Mouse (Mus musculus) liver, embryonic 11.5 days (tissue): Measurements from ENCODE around the gene Ufsp1. TPM values are rescaled to one million over a fixed set of nuclear protein-coding genes. Genes with fewer than 3 reads are reported as not detected.

Experiments
- ATAC-seq: fragments of 200-750 bp; cut with Nextera tagmentation; replicated peaks from 2 replicates; pipeline ENCODE4 v1.8.0; 2017; ENCODE audit warnings: moderate number of reproducible peaks, mild to moderate bottlenecking, moderate TSS enrichment, moderate library complexity; ENCODE audit not compliant: low FRiP score
- DNase-seq: peaks from one replicate; pipeline ENCODE4 v3.0.0-alpha.2; 2017; ENCODE audit warnings: low spot score
- H3K27ac ChIP-seq: fragments of 300-500 bp; sonication (generic); 2 replicates; pipeline ENCODE4 v1.5.1; 2014; ENCODE audit warnings: mild to moderate bottlenecking, low read depth, low read length, control low read depth
- H3K27me3 ChIP-seq: fragments of 300-500 bp; sonication (generic); replicated peaks from 2 replicates; pipeline ENCODE4 v1.6.1; 2014; ENCODE audit warnings: low read length, mixed read lengths; ENCODE audit not compliant: control insufficient read depth, insufficient read depth
- H3K36me3 ChIP-seq: fragments of 300-500 bp; sonication (generic); 2 replicates; pipeline ENCODE4 v1.6.1; 2014; ENCODE audit warnings: mild to moderate bottlenecking, low read length, moderate library complexity, mixed read lengths; ENCODE audit not compliant: control insufficient read depth, insufficient read depth
- H3K4me1 ChIP-seq: fragments of 300-500 bp; sonication (generic); replicated peaks from 2 replicates; pipeline ENCODE4 v1.6.1; 2014; ENCODE audit warnings: low read length, mixed read lengths; ENCODE audit not compliant: control insufficient read depth, insufficient read depth
- H3K4me2 ChIP-seq: fragments of 300-500 bp; sonication (generic); 2 replicates; pipeline ENCODE4 v1.6.1; 2014; ENCODE audit warnings: mild to moderate bottlenecking, control low read depth, moderate library complexity
- H3K4me3 ChIP-seq: fragments of 300-500 bp; sonication (generic); 2 replicates; pipeline ENCODE4 v1.5.1; 2014; ENCODE audit warnings: low read depth, low read length, control low read depth
- H3K9ac ChIP-seq: fragments of 300-500 bp; sonication (generic); 2 replicates; pipeline ENCODE4 v1.6.1; 2014; ENCODE audit warnings: low read depth, low read length, control low read depth
- H3K9me3 ChIP-seq: fragments of 300-500 bp; sonication (generic); 2 replicates; pipeline ENCODE4 v1.6.1; 2016; ENCODE audit warnings: low read length, inconsistent platforms, mixed read lengths; ENCODE audit not compliant: control insufficient read depth
- WGBS: fragments of 180-500 bp; shearing (Covaris S2); extraction: QIAGEN DNeasy Blood & Tissue Kit; methylation state at CpG from one replicate; pipeline ENCODE4 v1.1.7; 2014; 5-methylcytosine and 5-hydroxymethylcytosine counted together
- polyA plus RNA-seq: library from polyadenylated mRNA; unstranded; fragments of >200 nt; fragmentation: Nextera tagmentation; extraction: Ambion mirVana; gene quantifications from 2 replicates; pipeline ENCODE4 v1.2.1, GENCODE M21; 2014

The Ufsp1 gene
- polyA plus RNA-seq, 1 experiment from 2014 or later, result 13.5 TPM

DNA sequence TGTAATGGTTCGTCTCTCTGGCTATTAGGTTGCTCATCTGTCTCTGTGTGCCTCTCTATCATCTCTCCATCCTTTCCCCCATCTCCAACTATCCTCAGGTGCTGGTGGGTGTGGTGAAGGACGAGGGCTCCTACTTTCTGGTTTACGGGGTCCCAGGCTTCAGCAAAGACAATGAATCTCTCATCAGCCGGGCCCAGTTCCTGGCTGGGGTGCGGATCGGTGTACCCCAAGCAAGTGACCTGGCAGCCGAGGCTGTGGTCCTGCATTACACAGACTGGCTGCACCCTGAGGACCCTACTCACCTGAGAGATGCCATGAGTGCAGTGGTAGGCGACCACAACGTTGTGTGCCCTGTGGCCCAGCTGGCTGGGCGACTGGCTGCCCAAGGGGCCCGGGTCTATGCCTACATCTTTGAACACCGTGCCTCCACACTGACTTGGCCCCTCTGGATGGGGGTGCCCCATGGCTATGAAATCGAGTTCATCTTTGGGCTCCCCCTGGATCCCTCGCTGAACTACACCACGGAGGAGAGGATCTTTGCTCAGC, 3.0 kb upstream of the Ufsp1 start:
- Histone ChIP-seq H3K36me3 (peaks cover 19% of the 10 kb centered on the region), H3K4me3 (peak overlapping the region; percentile 68), H3K9me3 (no peaks in the 10 kb centered on the region), H3K9ac (peak overlapping the region; percentile 80; the same call in 1 of the 2 replicates), H3K4me1 (peaks cover 57% of the 10 kb centered on the region), H3K27ac (peak overlapping the region; percentile 95; the same call in 1 of the 2 replicates), H3K4me2 (peak overlapping the region; percentile 99), H3K27me3 (peaks cover 31% of the 10 kb centered on the region)
- ATAC-seq (no peak), DNase-seq (no peak)
- 71% methylated on average over 15 of the region's 15 CpGs for WGBS

GRCm38 (mm10) chr5:137293282-137293681, 1.1 kb upstream of the Ufsp1 start:
- WGBS, result under 1% methylated on average over 15 of the region's 15 CpGs
- H3K36me3 ChIP-seq, result peaks cover 37% of the 10 kb centered on the region
- peak; percentile 75 for DNase-seq
- H3K4me1 ChIP-seq, result peaks cover 45% of the 10 kb centered on the region
- H3K27ac ChIP-seq, result peak overlapping the region; percentile 95
- peaks cover 19% of the 10 kb centered on the region for H3K27me3 ChIP-seq
- no peaks in the 10 kb centered on the region for H3K9me3 ChIP-seq
- peak overlapping the region; percentile 99 for H3K4me2 ChIP-seq
- H3K9ac ChIP-seq, result peak overlapping the region; percentile 91
- ATAC-seq, result peak; percentile 35
- H3K4me3 ChIP-seq, result peak overlapping the region; percentile 68

GRCm38 (mm10) chr5:137294744-137295093, 290 bp downstream of the Ufsp1 start:
- Histone ChIP-seq H3K4me1 (peaks cover 42% of the 10 kb centered on the region), H3K9me3 (no peaks in the 10 kb centered on the region), H3K27me3 (peaks cover 9% of the 10 kb centered on the region), H3K9ac (peak overlapping the region; percentile 91), H3K4me3 (peak overlapping the region; percentile 68), H3K36me3 (peaks cover 51% of the 10 kb centered on the region), H3K27ac (peak overlapping the region; percentile 95), H3K4me2 (peak overlapping the region; percentile 99)
- DNase-seq, result no peak
- ATAC-seq, result peak; percentile 33
- 9% methylated on average over 18 of the region's 18 CpGs for WGBS

DNA sequence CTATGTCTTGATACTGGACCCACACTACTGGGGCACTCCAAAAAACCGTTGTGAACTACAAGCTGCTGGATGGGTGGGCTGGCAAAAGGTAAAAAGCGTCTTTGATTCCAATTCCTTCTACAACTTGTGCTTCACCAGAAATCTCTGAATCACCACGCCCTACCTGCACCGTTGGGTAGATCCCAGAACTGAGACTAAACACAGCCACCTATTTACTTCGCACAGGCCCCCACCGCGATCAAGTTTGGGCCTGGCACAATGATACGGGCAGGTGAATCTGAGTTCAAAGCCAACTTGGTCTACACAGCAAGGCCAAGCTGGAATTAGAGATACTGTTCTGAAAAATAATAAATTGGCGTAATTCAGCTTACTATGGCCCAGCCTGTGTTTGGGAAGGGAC, 867 bp downstream of the Ufsp1 start:
- DNase-seq (no peak), ATAC-seq (no peak)
- H3K4me3 ChIP-seq, result peak overlapping the region; percentile 68
- H3K27me3 ChIP-seq, result peaks cover 4% of the 10 kb centered on the region
- 72% methylated on average over 9 of the region's 9 CpGs for WGBS
- H3K36me3 ChIP-seq, result peaks cover 57% of the 10 kb centered on the region
- H3K4me1 ChIP-seq, result peaks cover 38% of the 10 kb centered on the region
- H3K27ac ChIP-seq, result peak overlapping the region; percentile 95
- H3K9ac ChIP-seq, result peak overlapping the region; percentile 91
- H3K4me2 ChIP-seq, result peak overlapping the region; percentile 99
- H3K9me3 ChIP-seq, result no peaks in the 10 kb centered on the region

DNA sequence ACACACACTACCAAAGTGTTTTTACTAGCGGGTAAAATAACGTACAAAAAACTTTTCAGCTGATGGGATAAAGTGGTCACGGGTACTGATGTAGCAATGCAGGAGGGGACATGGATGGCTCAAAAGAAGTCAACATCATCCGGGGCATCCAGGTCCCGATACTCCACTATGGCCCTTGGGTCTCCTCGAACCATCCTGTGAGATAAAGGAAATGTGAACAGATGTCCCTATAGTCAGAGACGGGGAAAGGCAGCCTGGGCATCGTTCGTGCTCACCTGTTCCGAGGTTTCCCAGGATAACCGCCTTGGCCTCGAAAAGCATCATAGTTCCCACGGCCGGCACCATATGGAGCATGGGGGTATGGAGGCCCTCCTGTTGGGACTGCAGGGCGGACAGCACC, 1.3 kb downstream of the Ufsp1 start:
- DNase-seq, result no peak
- H3K4me1 ChIP-seq, result peaks cover 34% of the 10 kb centered on the region
- H3K27me3 ChIP-seq, result no peaks in the 10 kb centered on the region
- peak overlapping the region; percentile 99 for H3K4me2 ChIP-seq
- 0 out of 2 replicates have a peak overlapping the region, but pooled peaks have one; percentile 9 for H3K9ac ChIP-seq
- no peaks in the 10 kb centered on the region for H3K9me3 ChIP-seq
- ATAC-seq, result no peak
- peaks cover 61% of the 10 kb centered on the region for H3K36me3 ChIP-seq
- WGBS, result 89% methylated on average over 15 of the region's 15 CpGs
- H3K27ac ChIP-seq, result no peak overlapping the region; the same call in 1 of the 2 replicates
- H3K4me3 ChIP-seq, result peak overlapping the region; percentile 7; the same call in 1 of the 2 replicates

DNA sequence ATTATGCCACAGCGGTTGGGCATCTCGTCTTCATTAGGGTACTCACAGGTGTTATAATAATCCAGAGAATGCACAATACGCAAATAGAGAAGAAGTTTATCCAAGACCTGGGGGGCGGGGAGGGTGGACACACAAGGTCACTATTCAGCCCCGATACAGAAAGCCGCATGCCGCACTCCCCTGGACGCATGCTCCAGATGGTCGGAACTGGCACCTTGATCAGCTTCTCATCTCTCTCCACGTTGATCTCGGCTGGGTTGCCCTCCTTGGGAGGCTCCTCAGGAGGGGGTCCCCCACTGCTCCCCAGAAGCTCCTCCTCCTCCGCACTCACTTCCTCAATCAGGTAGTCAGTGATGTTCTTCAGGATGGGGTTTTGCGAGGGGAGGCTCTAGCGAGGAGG, 2.7 kb downstream of the Ufsp1 start:
- peaks cover 72% of the 10 kb centered on the region for H3K36me3 ChIP-seq
- no peak overlapping the region for H3K9ac ChIP-seq
- H3K4me1 ChIP-seq, result peaks cover 21% of the 10 kb centered on the region
- WGBS, result 95% methylated on average over 14 of the region's 14 CpGs
- no peak overlapping the region for H3K27ac ChIP-seq
- H3K9me3 ChIP-seq, result no peaks in the 10 kb centered on the region
- no peaks in the 10 kb centered on the region for H3K27me3 ChIP-seq
- ATAC-seq (no peak), DNase-seq (no peak)
- no peak overlapping the region for H3K4me3 ChIP-seq
- H3K4me2 ChIP-seq, result no peak overlapping the region

DNA sequence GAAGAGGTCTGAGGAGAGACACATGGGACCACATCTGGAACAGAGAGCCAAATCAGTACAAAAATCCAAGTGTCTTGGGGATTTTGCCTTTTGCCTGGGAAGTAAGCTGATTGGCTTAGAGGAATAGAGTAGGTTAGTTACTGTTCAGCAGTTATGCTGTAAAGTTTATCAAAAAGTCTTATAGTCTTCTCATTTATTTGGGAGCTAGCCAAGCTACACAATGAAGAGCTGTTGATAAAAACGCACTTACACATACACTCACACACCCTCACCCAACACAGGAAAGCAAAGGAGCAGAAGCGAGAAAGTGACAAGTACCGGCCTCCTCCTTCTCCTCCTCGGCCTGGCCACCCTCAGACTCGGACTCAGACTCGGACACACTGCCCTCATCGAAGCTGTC, 4.8 kb downstream of the Ufsp1 start:
- H3K27ac ChIP-seq, result no peak overlapping the region
- ATAC-seq (no peak), DNase-seq (no peak)
- no peak overlapping the region for H3K9ac ChIP-seq
- no peak overlapping the region for H3K4me2 ChIP-seq
- H3K9me3 ChIP-seq, result no peaks in the 10 kb centered on the region
- 86% methylated on average over 7 of the region's 7 CpGs for WGBS
- H3K27me3 ChIP-seq, result no peaks in the 10 kb centered on the region
- H3K36me3 ChIP-seq, result peaks cover 88% of the 10 kb centered on the region
- H3K4me1 ChIP-seq, result peaks cover 23% of the 10 kb centered on the region
- no peak overlapping the region for H3K4me3 ChIP-seq

GRCm38 (mm10) chr5:137301253-137301652, 6.8 kb downstream of the Ufsp1 start:
- H3K4me1 ChIP-seq, result peaks cover 33% of the 10 kb centered on the region
- H3K4me2 ChIP-seq, result no peak overlapping the region
- DNase-seq (no peak), ATAC-seq (no peak)
- no peaks in the 10 kb centered on the region for H3K27me3 ChIP-seq
- WGBS, result 91% methylated on average over 21 of the region's 21 CpGs
- H3K27ac ChIP-seq, result no peak overlapping the region
- no peaks in the 10 kb centered on the region for H3K9me3 ChIP-seq
- no peak overlapping the region for H3K4me3 ChIP-seq
- no peak overlapping the region for H3K9ac ChIP-seq
- H3K36me3 ChIP-seq, result peaks cover 79% of the 10 kb centered on the region

DNA sequence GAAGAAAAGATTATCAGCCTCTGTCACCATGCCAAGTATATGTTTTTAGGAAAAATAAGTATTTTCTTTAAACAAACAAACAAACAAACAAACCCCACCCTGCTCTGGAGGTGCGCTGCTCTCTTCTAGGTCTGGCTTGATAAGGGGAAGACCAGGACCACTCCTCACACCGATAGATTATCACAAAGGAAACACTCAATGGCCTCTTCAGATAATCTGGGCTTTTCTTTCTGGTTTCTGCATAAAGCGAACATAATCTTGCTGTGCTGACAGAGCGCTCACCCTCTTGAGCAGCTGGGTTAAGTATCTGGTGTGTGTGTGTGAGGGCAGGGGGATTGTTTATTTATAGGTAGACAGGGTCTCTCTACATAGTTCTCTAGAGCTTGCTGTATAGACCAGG, 9.2 kb downstream of the Ufsp1 start:
- ATAC-seq, result no peak; the same call in 1 of the 2 replicates
- 0 out of 2 replicates have a peak overlapping the region, but pooled peaks have one; percentile 95 for H3K4me3 ChIP-seq
- no peak for DNase-seq
- H3K4me1 ChIP-seq, result peaks cover 35% of the 10 kb centered on the region
- H3K27me3 ChIP-seq, result no peaks in the 10 kb centered on the region
- WGBS, result 48% methylated on average over 4 of the region's 4 CpGs
- H3K9me3 ChIP-seq, result no peaks in the 10 kb centered on the region
- H3K36me3 ChIP-seq, result peaks cover 58% of the 10 kb centered on the region
- H3K9ac ChIP-seq, result peak overlapping the region; percentile 6; the same call in 1 of the 2 replicates
- H3K4me2 ChIP-seq, result peak overlapping the region; percentile 68
- no peak overlapping the region for H3K27ac ChIP-seq
